Mouse (Mus musculus) left cerebral cortex, postnatal 36 days (tissue): Measurements from ENCODE around the gene Gm14401. TPM values are rescaled to one million over a fixed set of nuclear protein-coding genes. Genes with fewer than 3 reads are reported as not detected.
"Not testable (repeated sequence)": the region's sequence is repeated elsewhere in the genome, so short reads cannot be mapped to it uniquely, and the experiment has no call there.

Experiments used
- DNase-seq, 2 experiments: peaks; one replicate each; pipeline ENCODE4 v3.0.0; 2021 to 2022; ENCODE audit warnings: low spot score in 2 of 2, mixed read lengths in 1 of 2
- intact Hi-C: fragments of 180-260 bp; cut with DNase I; formaldehyde crosslinking; loops from one replicate; pipeline ENCODE4 v1.15.1; 2025
- total RNA-seq, 2 experiments: library from RNA; stranded (reverse); gene quantifications; 2 replicates each; pipeline ENCODE4 v1.2.3; 2021

Gm14401 gene
- under 1 TPM; 0.66 to 0.94 TPM for total RNA-seq

DNA sequence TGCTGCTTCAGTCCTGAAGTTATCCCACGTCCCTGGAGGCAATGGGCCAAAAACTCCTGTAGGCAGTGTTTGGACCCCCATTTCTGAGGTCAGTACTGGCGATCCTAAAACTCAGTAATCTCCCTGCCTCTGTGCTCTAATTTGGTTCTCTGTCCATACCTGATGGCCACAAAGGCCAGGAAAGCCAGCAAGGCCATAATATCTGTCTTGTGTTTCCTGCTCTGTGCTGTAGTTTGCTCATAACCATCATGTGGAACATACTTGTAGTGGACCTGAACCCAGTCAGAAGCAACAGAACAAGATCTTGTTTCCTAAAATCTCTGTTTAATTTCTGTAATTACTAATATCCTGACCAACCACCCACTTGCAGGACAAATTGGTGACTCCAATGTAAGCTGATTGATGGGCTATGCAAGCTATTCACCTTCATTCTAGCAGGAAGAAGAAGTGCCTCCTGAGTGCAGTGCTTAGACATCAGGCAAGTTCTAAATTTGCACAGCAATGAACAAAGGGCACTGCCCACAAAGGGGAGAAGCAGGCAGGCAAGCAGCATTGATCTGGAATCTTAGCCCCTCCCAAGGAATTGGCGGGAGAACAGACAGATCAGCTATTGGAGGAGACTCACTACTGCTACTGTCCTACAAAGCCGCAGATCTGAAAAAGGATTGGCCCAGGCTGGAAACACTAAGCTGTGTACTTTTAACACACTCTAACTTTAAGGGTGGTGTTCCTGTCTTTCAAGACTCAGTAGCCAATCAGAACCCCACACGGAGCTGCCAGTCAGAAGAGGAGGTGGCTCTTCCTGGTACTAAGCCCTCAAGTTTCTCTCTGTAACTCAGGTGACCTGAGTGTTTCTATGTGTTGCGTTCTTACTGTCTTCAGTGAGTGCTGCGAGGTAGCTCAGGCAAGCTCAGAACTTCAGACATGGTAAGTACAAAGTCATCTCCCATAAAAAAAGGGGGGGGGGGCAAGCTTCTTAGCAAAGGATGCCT lies at the start of gene Gm14401:
Gm14401 (plus strand) TSS at position 889 of the 992 bp plus-strand sequence.
- intact Hi-C loops, DNase-seq: not testable (repeated sequence)

DNA sequence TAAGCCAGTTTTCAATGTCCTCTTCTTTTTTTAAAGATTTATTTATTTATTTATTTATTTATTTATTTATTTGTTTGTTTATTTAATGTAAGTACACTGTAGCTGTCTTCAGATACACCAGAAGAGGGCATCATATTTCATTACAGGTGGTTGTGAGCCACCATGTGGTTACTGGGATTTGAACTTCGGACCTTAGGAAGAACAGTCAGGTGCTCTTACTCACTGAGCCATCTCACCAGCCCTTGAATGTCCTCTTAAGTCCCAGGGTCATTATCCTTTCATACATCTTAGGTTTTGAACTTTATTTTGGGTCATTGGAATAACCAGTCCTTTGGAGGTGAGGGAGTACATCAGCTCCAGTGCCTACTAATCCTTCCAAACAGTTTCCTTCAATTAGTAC lies 1.3 kb upstream of the Gm14401 start:
- intact Hi-C loops, DNase-seq: not testable (repeated sequence)

DNA sequence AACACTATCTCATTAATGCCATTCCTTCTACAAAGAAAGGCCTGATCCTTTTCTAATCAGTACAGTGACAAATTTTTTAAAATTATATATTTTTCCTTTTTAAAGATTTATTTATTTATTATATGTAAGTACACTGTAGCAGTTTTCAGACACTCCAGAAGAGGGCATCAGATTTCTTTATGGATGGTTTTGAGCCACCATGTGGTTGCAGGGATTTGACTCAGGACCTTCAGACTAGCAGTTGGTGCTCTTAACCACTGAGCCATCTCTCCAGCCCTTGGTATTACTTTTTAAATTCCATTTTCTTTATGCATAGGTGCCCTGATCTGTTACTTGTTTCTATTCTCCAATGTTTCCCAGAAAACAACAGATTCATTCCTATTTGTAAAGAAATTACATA lies 895 bp downstream of the Gm14401 start:
- intact Hi-C loops, DNase-seq: not testable (repeated sequence)

DNA sequence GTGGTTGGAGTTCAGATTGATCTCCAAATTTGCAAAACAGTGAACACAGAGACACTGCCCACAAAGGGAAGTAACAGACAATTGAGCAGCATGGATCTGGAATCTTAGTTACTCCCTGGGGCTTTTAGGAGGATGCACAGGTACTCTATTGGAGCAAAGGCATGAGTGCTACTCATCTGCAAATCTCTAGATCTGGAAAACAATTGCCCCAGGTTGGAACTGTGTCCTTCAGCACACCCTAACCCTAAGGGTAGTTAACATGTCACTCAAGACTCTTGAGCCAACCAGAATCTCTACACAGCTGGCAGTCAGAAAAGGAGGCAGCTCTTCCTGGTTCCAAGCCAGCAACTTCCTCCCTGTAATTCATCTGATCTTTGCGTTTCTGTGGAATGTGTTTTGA lies 5.7 kb downstream of the Gm14401 start:
- intact Hi-C loops = not testable (repeated sequence)

DNA sequence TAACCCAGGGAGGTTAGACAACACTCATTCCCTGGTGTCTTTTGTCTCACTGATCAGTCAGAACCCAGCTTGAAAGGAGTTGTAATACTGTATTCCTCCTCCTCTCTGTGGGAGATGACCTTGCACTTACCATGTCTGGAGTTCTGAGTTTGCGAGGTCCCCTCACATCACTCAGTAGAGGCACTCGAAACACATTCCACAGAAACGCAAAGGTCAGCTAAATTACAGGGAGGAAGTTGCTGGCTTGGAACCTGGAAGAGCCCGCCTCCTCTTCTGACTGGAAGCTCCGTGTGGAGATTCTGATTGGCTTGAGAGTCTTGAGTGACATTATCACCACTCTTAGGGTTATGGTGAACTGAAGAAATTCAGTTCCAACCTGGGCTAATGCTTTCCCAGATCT lies 35.0 kb downstream of the Gm14401 start:
- intact Hi-C loops, DNase-seq: not testable (repeated sequence)

More for the DNA sequence above, 5.7 kb downstream of the Gm14401 start:
- DNase-seq = not testable (repeated sequence)

DNA sequence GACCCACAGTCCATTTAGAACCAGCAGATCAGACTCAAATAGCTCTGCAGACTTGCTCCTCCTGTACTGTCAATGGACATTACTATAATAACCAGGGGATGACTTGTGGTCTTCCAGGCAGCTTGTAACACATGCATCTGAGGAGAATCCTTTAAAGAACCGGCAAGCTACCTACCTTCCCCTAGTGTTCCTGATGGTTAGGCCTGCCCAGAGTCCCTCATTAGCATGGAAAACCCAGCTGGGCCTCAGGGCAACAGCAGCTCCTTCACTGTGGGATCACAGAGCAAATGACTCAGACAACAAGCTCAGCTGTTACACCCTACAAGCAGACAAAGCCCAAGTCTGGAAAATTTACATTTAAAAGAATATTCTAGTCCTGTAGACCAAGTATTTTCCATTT lies 55.0 kb downstream of the Gm14401 start:
- DNase-seq, intact Hi-C loops: not testable (repeated sequence)

Other genes with a start within 250 kb of the Gm14401 start
- gene Gm14408, start 243.2 kb upstream of the Gm14401 start, total RNA-seq = not detected
- 10 to 100 TPM; 15.1 to 20.5 TPM for gene Gm14296, start 146.5 kb upstream of the Gm14401 start, total RNA-seq
- 10 to 100 TPM; 53.1 to 64.6 TPM for gene Gm14419, start 73.4 kb upstream of the Gm14401 start, total RNA-seq
- gene Gm14410, start 132.1 kb downstream of the Gm14401 start, total RNA-seq = 10 to 100 TPM; 47.9 to 63.9 TPM
- gene Gm14409, start 192.7 kb downstream of the Gm14401 start, total RNA-seq = 1 to 10 TPM; 1.6 to 2.3 TPM
- 1 to 10 TPM; 4.3 to 5.5 TPM for gene Gm14412, start 250.0 kb downstream of the Gm14401 start, total RNA-seq